In the genomic region with DNA sequence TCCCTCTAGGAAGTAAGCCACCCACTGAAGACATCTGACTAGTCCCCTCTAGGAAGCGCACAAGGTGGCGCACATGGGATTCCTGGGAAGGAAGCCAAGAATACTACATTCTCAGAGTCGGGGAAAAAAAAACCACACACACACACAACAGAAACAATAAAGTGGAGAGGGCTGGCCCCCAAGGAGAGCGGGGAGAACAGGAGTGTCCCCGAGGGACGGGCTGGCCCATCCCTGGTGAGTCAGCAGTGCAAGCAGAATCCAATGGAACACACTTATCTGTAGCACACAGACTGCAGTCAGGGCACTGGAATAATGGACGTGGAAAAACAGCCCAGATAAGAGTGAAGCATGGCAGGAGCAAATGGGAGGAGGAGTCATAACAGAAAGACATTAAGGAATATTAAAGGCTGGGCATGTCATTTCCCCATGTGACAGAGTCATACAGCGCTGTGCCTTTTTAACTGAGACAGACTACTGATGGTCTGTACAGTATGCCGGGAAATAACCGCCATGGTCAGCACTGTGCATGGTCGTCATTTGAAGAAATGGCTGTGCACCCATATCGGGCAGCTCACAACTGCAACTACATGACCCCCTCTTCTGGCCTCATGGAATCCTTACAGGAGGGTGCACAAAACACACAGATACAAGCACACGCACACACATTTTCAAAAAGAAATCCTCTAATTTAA, we compare ENCODE assay signal across 8 mouse cellular contexts. TPM values are rescaled to one million over a fixed set of nuclear protein-coding genes. Genes with fewer than 3 reads are reported as not detected.
A peak's percentile ranks its signal among the peaks of the same experiment; 100 is the strongest.
DNase-seq lines count a peak whose midpoint lies in the region; ATAC-seq lines count a peak whose summit lies in the region.

No protein-coding gene starts in this region.

- no peak overlapping the region for H3K9ac ChIP-seq in midbrain, embryonic 16.5 days (ENCODE audit: low read depth, low read length)

- DNase-seq in adrenal gland, adult (ENCODE audit: inconsistent age in 2 of 2, low spot score in 1 of 2), result peak; percentile 49 to 61
- DNase-seq in adrenal gland, postnatal 4 days (ENCODE audit: low spot score in 2 of 2), result no peak
- peak; percentile 16 for DNase-seq in ovary, postnatal 36 days (ENCODE audit: low spot score)
- DNase-seq in ovary, postnatal 14 days (ENCODE audit: low spot score), result no peak
- peak; percentile 69 for DNase-seq in heart, postnatal 4 days
- DNase-seq in urinary bladder, adult 18-20 months (ENCODE audit: low spot score in 2 of 2), result no peak
- DNase-seq in retina, embryonic 14.5 days (ENCODE audit: low spot score), result no peak

- 81% methylated on average over 13 of the region's 13 CpGs for WGBS in midbrain, embryonic 16.5 days

- ATAC-seq in midbrain, embryonic 16.5 days, result peak; percentile 21; the same call in 1 of the 2 replicates

- no peak overlapping the region for H3K4me3 ChIP-seq in midbrain, embryonic 16.5 days (ENCODE audit: low read depth, low read length)

- no peaks in the 10 kb centered on the region for H3K4me1 ChIP-seq in midbrain, embryonic 16.5 days (ENCODE audit: control insufficient read depth, insufficient read depth, low read length)

- H3K9me3 ChIP-seq in midbrain, embryonic 16.5 days (replicated peaks; ENCODE audit: control insufficient read depth, low read length, poor library complexity, severe bottlenecking), result no peaks in the 10 kb centered on the region

- H3K27me3 ChIP-seq in midbrain, embryonic 16.5 days (ENCODE audit: control insufficient read depth, insufficient read depth, low read depth, low read length), result no peaks in the 10 kb centered on the region

- 0 out of 2 replicates have a peak, but pooled peaks cover 2% of the 10 kb centered on the region for H3K36me3 ChIP-seq in midbrain, embryonic 16.5 days (ENCODE audit: control insufficient read depth, insufficient read depth, low read length)

- no peak overlapping the region for H3K4me2 ChIP-seq in midbrain, embryonic 16.5 days (ENCODE audit: low read length)

- no peak overlapping the region for H3K27ac ChIP-seq in midbrain, embryonic 16.5 days (ENCODE audit: low read length)

RNA-seq across cellular contexts. Expression of a gene that starts 31.9 kb away (rescaled TPM):
- 10 to 100 TPM; 75.2 to 89.6 TPM for total RNA-seq in adrenal gland, postnatal 4 days (2021)
- 100 to 1,000 TPM; 111 to 112 TPM for total RNA-seq in heart, postnatal 4 days (2021)
- 78.0 and 82.7 TPM in 2 replicates for polyA plus RNA-seq in midbrain, embryonic 16.5 days (2015; fragmentation: Nextera tagmentation; extraction: Ambion mirVana)

Comparison
In these comparisons a context has a peak if more than half of its experiments do, and no peak if none do; other contexts are left out.
1. DNase-seq: peak in adrenal gland, adult (2 of 2), ovary, postnatal 36 days (single experiment) and heart, postnatal 4 days (single experiment); none in adrenal gland, postnatal 4 days (0 of 2), ovary, postnatal 14 days (single experiment), urinary bladder, adult 18-20 months (0 of 2) and retina, embryonic 14.5 days (single experiment).